Mouse (Mus musculus) lung, postnatal 0 days (tissue): ENCODE results near the gene Armc9. TPM values are rescaled to one million over a fixed set of nuclear protein-coding genes. Genes with fewer than 3 reads are reported as not detected.
A peak's percentile ranks its signal among the peaks of the same experiment; 100 is the strongest.

Source experiments
- ATAC-seq: fragments of 200-750 bp; cut with Nextera tagmentation; 2 replicates; pipeline ENCODE4 v1.8.0; 2017; ENCODE audit warnings: moderate library complexity
- DNase-seq: peaks from one replicate; pipeline ENCODE4 v3.0.0-alpha.2; 2016; ENCODE audit warnings: low spot score
- H3K27ac ChIP-seq: fragments of 300-500 bp; sonication (generic); 2 replicates; pipeline ENCODE4 v1.5.1; 2014; ENCODE audit warnings: antibody characterized with exemption, mild to moderate bottlenecking, low read length, mixed read lengths
- H3K27me3 ChIP-seq: fragments of 300-500 bp; sonication (generic); replicated peaks from 2 replicates; pipeline ENCODE4 v1.6.1; 2014; ENCODE audit warnings: low read length, mixed read lengths; ENCODE audit not compliant: insufficient read depth
- H3K36me3 ChIP-seq: fragments of 300-500 bp; sonication (generic); 2 replicates; pipeline ENCODE4 v1.6.1; 2014; ENCODE audit warnings: low read length, mixed read lengths; ENCODE audit not compliant: insufficient read depth
- H3K4me1 ChIP-seq: fragments of 300-500 bp; sonication (generic); 2 replicates; pipeline ENCODE4 v1.6.1; 2014; ENCODE audit warnings: antibody characterized with exemption, low read depth, low read length, mixed read lengths; ENCODE audit not compliant: insufficient read depth
- H3K4me2 ChIP-seq: fragments of 300-500 bp; sonication (generic); replicated peaks from 2 replicates; pipeline ENCODE4 v1.6.1; 2014; ENCODE audit warnings: low read depth, mild to moderate bottlenecking, low read length, moderate library complexity, mixed read lengths
- H3K4me3 ChIP-seq: fragments of 300-500 bp; sonication (generic); 2 replicates; pipeline ENCODE4 v1.5.1; 2014; ENCODE audit warnings: low read depth, low read length
- H3K9ac ChIP-seq: fragments of 300-500 bp; sonication (generic); replicated peaks from 2 replicates; pipeline ENCODE4 v1.6.1; 2014; ENCODE audit warnings: low read depth, mild to moderate bottlenecking
- H3K9me3 ChIP-seq: fragments of 300-500 bp; sonication (generic); 2 replicates; pipeline ENCODE4 v1.6.1; 2016; ENCODE audit warnings: low read length, mixed read lengths
- CTCF ChIP-seq: IDR thresholded peaks from 2 replicates; pipeline ENCODE4 v1.5.1; 2016; ENCODE audit warnings: antibody characterized with exemption, mild to moderate bottlenecking
- EP300 ChIP-seq: IDR thresholded peaks from 2 replicates; pipeline ENCODE4 v1.6.1; 2016; ENCODE audit warnings: antibody characterized with exemption, mild to moderate bottlenecking, control low read depth
- WGBS: fragments of 180-500 bp; shearing (Covaris S2); extraction: QIAGEN DNeasy Blood & Tissue Kit; methylation state at CpG from one replicate; pipeline ENCODE4 v1.1.7; 2014; 5-methylcytosine and 5-hydroxymethylcytosine counted together
- polyA plus RNA-seq: library from polyadenylated mRNA; unstranded; fragments of >200 nt; fragmentation: Nextera tagmentation; extraction: Ambion mirVana; gene quantifications from 2 replicates; pipeline ENCODE4 v1.2.1, GENCODE M21; 2015

Armc9 gene
- polyA plus RNA-seq, 1 experiment from 2014 or later = 8.7 TPM

DNA sequence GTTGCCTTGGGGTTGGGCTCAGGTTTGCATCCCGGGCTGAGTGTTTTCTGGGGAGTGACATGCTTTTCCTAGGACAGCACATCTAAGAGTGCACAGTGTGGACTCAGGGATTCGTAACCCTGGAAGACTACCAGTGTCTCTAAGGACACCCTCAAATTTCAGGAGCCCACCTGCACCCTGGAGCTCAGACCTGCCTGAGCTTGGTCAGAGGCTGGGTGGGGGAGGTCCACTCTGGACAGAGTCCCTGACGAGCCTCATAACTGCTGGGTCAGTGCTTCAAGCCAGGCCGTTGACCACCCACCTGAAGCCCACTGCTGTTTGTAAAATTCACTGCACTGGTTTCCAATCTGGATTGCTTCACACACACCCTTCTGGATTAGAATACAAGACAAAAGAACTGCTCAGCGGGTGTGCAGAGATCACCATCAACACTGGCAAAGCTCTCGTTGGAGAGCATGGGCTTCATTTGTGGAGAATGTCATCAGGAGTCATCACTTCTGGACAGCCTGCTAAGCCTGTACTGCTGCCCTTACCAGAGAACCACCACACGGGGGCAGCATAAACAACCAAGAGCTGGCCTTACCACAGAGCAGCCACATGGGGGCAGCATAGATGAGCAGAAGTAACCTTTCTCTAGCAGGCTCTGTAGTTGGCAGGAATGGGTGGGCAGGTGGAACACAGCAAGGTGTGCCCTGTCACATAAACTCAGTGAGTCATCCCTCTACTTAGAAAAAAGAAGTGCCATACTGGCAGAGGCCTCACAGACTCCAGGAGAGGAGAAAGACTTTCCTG lies 24.1 kb downstream of the Armc9 start:
- H3K4me2 ChIP-seq = no peak overlapping the region
- 44% methylated on average over 7 of the region's 7 CpGs for WGBS
- H3K27ac ChIP-seq = no peak overlapping the region
- H3K4me3 ChIP-seq = no peak overlapping the region
- ATAC-seq (peak; percentile 85), DNase-seq (peak; percentile 93)
- H3K36me3 ChIP-seq = no peaks in the 10 kb centered on the region
- no peaks in the 10 kb centered on the region for H3K27me3 ChIP-seq
- H3K9me3 ChIP-seq = no peaks in the 10 kb centered on the region
- no peak overlapping the region for H3K9ac ChIP-seq
- no peaks in the 10 kb centered on the region for H3K4me1 ChIP-seq
- TF ChIP-seq EP300 = no peak
- TF ChIP-seq CTCF = peak; percentile 100

DNA sequence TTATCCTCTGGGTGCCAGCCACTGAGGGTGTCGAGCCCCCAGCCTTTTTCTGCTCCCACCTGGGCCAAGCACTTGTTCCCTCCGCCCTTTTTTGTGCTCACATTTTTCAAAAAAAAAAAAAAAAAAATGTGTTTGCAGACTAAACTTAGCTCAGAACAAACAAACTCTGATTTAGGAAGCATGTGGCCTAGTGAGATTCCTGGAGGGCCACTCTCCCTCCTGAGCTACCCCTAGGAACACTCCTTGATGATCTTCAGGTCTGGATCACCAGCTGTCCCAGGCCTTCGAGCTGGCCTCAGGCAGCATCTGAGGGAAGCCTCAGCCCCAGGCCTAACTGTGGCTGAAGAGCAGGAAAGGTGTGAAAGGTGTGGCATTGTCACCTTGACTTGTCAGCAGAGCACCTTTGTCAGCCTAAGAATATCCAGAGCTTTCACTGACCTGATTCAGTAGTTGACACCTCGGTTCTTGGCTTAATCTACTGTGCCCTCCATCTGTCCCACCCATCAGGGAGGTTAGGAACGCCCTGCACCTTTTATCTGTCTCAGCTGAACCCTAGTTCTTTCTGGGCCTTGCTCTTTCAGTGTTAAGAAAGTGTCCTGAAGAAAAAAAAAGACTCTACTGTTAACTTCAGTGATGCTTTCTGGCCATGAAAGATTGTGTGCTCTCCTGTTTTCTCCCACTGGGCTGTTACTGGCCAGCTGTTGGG lies 27.6 kb downstream of the Armc9 start:
- Histone ChIP-seq H3K36me3 (no peaks in the 10 kb centered on the region), H3K27ac (no peak overlapping the region; the same call in 1 of the 2 replicates), H3K4me1 (no peaks in the 10 kb centered on the region), H3K4me2 (no peak overlapping the region), H3K9me3 (no peaks in the 10 kb centered on the region), H3K4me3 (no peak overlapping the region), H3K27me3 (no peaks in the 10 kb centered on the region), H3K9ac (no peak overlapping the region)
- peak; percentile 62 for DNase-seq
- peak; percentile 53 for ATAC-seq
- 47% methylated on average over 5 of the region's 5 CpGs for WGBS
- TF ChIP-seq CTCF (no peak), EP300 (no peak)

DNA sequence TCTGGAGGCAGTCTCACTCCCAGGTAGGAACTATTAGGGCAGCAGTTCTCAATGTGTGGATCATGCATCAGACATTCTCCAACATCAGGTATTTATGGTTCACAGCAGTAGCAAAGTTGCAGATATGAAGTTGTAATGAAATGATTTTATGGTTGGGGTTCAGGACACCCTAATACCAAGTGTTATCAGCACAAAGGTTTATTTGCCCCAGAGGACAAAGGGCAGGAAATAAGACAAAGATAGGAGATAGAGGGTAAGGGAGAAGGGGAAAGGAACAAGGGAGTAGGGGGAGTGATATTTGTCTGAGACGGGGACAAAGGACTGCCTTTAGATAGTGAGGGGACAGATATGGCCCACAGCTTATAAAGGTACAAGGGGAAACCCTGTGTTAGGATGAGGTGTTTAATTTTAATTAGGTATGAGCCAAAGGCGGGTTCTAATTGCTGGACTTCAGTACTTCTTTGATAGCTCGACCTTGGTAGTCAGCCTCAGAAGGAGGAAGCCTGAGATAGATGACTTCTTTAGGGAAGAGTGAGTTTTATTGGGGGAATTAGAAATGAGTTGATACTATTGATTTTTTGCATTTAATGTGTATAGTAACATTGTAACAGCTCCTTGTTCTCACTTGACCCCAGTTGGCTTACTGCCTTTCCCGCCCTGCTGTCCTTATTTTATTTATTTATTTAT lies 29.1 kb downstream of the Armc9 start:
- H3K36me3 ChIP-seq = no peaks in the 10 kb centered on the region
- H3K9ac ChIP-seq = no peak overlapping the region
- no peak overlapping the region for H3K27ac ChIP-seq
- H3K4me3 ChIP-seq = no peak overlapping the region
- no peak overlapping the region for H3K4me2 ChIP-seq
- DNase-seq (no peak), ATAC-seq (no peak)
- no peak for TF ChIP-seq CTCF
- TF ChIP-seq EP300 = no peak
- WGBS = 82% methylated on average over 4 of the region's 4 CpGs
- no peaks in the 10 kb centered on the region for H3K27me3 ChIP-seq
- no peaks in the 10 kb centered on the region for H3K4me1 ChIP-seq
- H3K9me3 ChIP-seq = no peaks in the 10 kb centered on the region

DNA sequence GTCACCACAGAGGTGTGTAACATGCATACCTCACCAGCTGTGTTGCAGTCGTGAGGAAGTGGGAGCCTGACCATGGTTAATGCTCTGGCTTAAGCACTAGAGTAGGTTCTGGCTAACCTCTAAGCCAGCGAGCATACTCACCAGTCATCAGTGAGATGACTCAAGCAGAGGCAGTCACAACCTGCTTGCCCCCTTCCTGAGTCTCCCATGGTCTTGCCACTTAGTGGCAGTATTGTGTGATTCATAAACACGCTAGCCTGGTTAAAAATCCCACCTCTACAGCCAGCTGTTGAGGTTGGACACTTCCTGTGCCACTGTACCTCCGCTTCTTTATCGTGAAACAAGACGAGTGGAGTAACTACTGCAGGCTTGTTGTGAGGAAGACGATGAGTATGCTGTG lies 32.2 kb downstream of the Armc9 start:
- no peak overlapping the region for H3K27ac ChIP-seq
- 80% methylated on average over 7 of the region's 7 CpGs for WGBS
- no peak for TF ChIP-seq CTCF
- TF ChIP-seq EP300 = no peak
- no peak overlapping the region for H3K9ac ChIP-seq
- H3K4me1 ChIP-seq = no peaks in the 10 kb centered on the region
- ATAC-seq = no peak
- no peak overlapping the region for H3K4me3 ChIP-seq
- no peak for DNase-seq
- no peaks in the 10 kb centered on the region for H3K9me3 ChIP-seq
- no peaks in the 10 kb centered on the region for H3K27me3 ChIP-seq
- H3K36me3 ChIP-seq = no peaks in the 10 kb centered on the region
- H3K4me2 ChIP-seq = no peak overlapping the region

DNA sequence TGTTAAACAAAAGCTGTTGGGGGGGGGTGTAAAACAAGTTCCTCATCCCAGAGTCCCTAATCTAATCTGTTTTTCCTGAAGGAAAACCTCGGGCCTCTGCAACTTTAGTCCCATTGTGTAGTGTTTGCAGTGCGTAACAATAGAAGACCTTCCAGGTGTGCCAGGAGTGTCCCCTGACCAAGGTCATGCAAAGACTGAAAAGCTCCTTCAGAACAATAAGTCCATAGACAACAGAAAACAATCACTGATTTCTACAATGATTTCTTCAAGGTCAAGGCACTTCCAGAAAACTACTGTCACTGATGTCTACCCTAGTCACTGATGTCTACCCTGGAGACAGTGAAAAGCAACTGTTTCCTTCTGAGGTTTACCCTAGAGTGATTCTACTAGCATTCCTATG lies 33.3 kb downstream of the Armc9 start:
- no peak for ATAC-seq
- Histone ChIP-seq H3K9ac (no peak overlapping the region), H3K4me1 (no peaks in the 10 kb centered on the region), H3K27ac (no peak overlapping the region), H3K4me3 (no peak overlapping the region), H3K4me2 (no peak overlapping the region), H3K9me3 (no peaks in the 10 kb centered on the region), H3K27me3 (no peaks in the 10 kb centered on the region), H3K36me3 (no peaks in the 10 kb centered on the region)
- 57% methylated on average over 2 of the region's 2 CpGs for WGBS
- no peak for TF ChIP-seq EP300
- TF ChIP-seq CTCF = no peak
- DNase-seq = no peak

DNA sequence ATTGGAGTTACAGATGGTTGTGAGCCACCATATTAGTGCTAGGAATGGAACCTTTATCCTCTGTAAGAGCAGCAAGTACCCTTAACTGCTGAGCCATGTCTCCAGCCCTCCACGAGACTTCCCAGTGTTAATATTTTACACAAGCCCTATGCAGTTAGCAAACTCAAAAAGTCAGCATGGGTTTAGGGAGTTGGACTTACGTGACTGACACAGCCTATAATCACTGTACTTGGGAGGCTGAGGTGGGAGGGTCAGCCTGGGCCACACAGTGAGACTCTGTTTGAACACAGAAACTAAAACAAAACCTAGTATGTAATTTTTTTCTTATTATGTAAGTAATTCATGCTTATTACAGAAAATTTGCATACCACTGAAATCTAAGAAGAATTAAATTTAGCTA lies 33.7 kb downstream of the Armc9 start:
- no peaks in the 10 kb centered on the region for H3K27me3 ChIP-seq
- TF ChIP-seq EP300 (no peak), CTCF (no peak)
- no peak overlapping the region for H3K4me3 ChIP-seq
- no peak overlapping the region for H3K9ac ChIP-seq
- H3K27ac ChIP-seq = no peak overlapping the region
- no peaks in the 10 kb centered on the region for H3K9me3 ChIP-seq
- H3K4me2 ChIP-seq = no peak overlapping the region
- 79% methylated on average over 2 of the region's 2 CpGs for WGBS
- H3K36me3 ChIP-seq = no peaks in the 10 kb centered on the region
- no peak for DNase-seq
- no peaks in the 10 kb centered on the region for H3K4me1 ChIP-seq
- no peak for ATAC-seq
